Mouse (Mus musculus) embryo, embryonic 10.5 days (tissue): ENCODE measurements around the gene Ythdf1.

Experiments
- DNase-seq: peaks from one replicate; pipeline ENCODE4 v3.0.0-alpha.2; 2015; ENCODE audit warnings: low spot score

Gene Ythdf1

DNA sequence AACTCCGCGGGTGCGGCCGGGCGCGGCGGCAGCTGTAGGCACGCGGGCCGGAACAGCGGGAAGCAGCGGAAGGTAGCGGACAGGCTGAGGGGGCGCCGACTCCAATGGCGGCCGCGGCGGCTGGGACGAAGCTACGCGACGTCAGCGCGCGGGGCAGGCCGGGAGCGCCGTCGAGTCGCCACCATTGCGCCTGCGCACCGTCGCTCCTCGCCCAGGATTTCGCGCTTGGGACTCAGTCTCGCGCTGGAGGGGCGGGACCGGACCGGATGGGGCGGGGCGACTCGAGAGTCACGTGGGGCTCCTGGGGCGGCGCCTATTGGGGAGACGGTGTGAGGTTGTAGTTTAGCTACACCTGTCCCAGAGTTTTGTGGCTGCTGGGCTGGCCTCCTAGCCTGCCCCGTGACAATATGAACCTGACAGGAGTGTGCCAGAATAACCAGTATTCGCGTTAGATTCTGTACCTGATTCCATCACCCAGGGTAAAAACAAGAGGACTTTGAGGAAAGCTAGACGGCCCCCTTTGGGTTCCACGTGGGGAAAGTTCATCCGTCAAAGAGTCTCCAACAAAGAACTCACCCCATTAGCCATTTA, at the start of gene Ythdf1:
Gene Ythdf1, minus strand, starts transcription at position 140 of the 591 bp plus-strand sequence.
- DNase-seq, result peak; percentile 99

DNA sequence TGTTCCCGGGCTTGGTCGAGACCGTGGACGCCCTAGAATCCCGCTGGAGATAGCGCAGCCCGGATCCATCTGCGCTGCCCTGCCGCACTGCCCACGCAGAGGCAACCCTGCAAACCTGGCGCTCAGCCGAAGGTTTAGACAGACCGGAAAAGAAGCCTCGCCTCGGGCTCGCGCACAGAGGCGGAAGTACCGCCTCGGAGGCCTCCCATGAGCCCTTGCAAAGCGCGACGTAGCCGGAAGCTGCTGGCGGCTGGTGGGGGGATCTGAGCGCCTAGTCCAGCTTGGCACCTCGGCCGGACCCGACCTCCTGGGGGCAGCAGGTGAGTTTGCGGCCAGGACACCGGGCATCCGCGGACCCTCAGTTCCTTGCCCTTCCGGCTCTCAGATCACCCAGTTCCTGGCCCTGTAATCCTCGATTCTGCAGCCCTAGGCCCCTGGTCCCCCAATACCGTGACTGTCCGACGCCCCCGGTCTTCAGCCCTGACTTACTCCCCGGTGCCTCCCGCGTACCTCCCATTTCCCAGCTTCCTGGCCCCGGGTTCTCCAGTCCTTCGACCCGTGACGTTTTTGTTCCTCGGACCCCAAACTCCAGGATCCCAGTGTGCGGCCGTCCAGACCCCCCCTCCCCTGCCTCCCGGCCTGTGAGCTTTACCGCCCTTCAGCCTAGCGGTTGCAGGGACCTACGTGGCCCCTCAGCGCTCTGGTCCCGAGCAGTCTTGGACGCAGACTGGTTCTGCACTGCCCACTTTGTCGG, 46.4 kb upstream of the Ythdf1 start, which contains the start of gene Arfgap1:
Gene Arfgap1, plus strand, starts transcription at position 216 of the 754 bp plus-strand sequence.
- peak; percentile 93 for DNase-seq

DNA sequence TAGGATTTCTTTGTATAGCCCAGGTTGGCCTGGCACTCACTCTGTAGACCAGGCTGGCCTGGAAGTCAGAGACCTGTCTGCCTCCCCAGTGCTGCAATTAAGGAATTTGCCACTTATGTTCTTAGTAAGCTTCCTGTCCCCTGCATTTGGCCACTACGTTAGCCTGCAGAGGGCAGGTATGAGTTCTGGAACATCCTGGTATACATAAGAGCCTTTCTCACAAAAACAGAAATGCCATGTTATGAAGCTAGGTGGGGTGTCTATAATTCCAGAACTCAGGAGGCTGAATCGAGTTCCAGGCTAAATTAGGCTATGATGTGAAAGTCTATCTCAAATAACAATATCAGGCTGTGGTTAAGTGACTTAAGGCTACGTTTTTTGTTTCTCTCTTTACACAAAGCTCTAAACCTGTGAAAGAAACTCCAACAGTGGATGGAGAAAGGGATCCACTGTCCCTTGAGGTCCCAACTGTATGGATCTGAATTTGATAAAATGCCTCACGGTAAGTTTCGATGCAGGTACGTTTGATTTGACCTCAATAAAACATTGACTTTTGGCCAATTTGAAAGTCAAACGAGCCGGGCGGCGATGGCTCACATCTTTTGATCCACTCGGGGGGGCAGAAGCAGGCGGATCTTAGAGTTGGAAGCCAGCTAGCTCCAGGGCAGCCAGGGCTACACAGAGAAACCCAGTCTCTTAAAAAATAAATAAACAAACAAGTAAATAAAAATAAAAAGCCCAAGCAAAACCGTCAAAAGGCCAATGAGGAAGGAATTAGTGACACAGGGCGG, 45.5 kb upstream of the Ythdf1 start:
- peak; percentile 36 for DNase-seq

DNA sequence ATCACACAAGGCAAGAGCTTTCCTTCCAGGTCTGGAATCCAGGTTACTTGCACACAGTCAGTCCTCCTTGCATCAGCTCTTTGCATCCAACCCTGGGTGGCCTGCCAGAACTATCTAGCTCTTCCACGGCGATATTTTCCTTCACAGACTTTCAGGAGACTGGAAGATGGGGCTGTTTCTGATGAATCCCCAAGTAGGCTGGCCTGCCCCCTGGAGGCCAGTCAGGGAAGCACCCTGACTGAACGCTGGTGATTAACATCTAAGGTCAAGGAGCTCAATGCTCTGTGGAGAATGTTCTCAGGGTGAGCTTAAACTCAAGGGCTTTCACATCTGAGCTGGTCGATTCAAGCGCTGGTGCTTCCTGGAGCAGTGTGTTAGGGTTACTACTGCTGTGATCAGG, 43.2 kb upstream of the Ythdf1 start:
- peak; percentile 89 for DNase-seq

DNA sequence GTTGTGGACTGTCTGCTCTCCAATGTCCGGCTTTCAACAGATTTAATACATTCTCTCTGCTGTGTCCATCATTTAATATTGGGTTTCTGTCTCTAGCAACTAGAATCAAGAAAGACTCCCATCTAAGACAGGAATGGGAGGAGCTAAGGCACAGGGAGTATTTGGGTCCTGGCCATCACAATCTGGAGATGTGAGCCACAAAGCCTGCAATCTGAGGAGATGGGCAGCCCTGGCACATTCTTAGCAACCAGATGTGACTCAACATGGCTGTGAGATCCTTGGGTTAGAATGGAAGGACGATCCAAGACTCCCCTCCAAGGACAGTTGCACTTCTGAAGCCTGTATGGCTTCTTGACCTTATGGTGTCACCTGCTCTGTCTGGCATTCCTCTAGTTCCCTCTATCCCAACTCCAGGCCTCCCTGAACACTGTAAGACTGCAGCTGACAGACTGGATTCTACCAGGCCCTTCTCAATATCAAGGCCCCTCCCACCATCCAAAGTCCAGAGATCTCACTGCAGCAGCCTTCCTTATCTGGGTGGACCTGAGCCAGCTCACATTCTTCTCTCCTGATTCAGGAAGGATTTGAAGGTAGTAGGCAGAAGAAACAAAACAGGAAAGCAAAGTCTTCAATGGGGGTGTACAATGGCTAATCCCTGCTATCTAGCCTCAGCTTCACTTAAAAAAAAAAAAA, 42.0 kb upstream of the Ythdf1 start:
- no peak for DNase-seq

DNA sequence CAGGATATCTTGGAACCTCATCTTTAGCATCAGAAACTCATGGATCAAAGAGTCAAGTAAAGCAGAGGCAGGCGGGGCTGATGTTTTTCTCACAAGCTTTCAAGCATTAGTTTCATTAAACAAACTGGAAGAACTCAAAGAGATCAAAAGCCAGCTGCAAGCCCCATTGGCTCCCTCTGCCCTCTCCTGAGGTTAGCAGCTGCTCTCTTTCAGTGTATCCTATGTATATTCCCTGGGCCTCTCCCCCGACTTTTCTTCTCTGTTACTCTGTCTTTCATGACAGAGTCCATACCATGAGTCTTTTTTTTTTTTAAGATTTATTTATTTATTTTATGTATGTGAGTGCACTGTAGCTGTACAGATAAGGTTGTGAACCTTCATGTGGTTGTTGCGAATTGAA, 39.4 kb upstream of the Ythdf1 start:
- no peak for DNase-seq

DNA sequence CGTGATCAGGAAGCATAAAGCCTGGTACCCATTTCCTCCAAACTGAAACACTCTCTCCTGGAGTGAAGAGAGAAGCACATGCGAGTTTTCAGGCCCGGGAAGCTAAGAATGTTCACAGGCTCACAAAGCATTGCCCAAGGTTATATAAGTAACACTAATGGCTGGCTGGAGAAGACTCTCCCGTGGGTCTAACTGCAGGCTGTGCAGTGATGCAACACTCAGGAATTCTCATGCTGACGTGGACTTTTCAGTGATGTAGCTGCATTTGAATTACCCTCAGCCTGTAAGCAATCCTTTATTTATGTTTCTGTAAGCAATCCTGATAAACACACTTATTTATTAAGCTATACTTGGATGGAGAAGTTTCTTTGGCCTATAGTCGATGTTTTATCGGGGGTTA, 38.9 kb upstream of the Ythdf1 start:
- no peak for DNase-seq

DNA sequence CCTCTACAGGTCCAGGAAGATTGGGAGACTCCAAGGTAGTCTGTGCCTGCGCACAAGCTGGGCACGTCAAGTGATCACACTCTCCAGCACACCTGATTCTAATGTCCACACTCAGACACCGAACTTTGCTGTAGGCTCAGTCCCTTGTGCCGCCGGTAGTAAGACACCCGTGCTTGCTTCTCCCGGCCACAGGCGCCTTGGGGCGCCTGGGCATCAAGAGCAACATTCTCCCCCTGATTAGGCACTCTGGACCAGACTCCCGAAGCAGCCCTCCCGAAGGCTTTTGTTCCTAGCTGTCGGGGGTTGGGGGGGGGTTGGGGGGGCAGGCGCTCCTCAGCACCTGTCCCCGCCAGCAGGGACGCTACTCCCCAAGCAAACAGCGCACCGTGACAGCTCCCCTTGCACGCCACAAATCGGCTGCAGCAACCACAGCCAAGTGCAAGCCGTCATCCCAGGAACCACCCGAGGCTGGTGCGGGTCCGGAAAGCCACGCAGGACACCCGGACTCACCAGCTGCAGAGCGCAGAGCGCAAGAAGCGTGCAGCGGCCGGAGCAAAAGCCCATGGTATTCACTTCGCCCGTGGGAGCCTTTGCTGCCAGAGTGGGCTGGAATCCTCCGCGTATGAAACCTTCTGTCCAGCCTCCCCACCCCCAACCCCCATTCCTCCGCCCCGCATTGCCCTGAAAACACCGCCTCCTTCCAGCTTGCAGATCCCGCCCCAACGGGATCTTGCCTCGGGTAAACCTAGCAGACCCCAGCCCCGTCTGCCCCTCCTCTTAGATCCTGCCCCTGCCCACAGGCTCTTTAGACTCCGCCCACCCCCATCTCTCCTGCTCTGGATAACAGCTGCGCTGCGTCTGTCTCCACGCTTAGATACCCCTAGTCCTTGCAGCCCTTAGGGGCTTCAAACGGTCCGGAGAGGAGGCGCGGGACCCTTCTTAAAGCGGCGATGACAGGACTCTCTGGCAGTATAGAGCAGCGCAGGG, 33.6 kb upstream of the Ythdf1 start, which contains the start of gene Nkain4:
Gene Nkain4, minus strand, starts transcription at position 639 of the 987 bp plus-strand sequence.
- DNase-seq, result peak; percentile 96

DNA sequence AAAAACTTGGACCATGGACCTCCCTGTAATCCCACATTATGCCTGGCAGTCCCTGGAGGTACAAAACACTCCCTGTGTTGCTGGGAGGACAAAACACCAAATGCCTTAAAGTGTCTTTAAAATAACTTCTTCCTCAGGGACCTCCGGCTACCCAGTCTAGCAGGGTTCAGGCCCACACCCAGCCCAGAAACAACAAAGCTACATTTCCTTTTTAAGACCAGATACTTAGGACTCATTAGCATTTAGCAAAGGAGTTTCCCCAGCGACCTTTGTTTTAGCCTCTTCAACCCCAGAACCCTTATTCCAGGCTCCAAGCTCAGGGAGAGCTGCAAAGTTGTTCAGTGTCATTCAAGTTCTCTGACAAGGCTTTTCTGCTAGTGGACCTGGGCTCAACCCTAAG, 32.9 kb upstream of the Ythdf1 start:
- no peak for DNase-seq

DNA sequence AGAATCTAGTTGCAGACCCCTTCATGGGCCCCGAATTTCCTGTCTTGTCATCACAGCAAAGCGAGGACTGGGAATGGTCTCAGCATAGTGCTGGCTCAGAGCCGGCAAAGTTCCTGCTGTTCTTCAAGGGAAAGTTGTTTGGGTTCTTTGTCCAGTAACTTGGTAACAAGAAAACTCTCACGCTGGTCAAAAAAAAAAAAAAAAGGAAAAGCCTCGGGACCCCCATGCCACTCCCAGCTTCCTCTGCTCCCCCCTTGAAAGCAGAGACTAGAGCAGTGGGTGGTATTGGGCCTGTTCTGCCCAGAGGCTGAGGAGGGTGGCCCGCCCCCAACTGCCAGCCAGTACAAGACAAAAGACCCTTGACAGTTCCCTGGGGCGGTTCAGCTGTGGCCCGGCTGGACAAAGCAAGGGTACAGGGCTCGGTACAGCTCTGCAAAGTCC, 32.0 kb upstream of the Ythdf1 start:
- peak; percentile 65 for DNase-seq

DNA sequence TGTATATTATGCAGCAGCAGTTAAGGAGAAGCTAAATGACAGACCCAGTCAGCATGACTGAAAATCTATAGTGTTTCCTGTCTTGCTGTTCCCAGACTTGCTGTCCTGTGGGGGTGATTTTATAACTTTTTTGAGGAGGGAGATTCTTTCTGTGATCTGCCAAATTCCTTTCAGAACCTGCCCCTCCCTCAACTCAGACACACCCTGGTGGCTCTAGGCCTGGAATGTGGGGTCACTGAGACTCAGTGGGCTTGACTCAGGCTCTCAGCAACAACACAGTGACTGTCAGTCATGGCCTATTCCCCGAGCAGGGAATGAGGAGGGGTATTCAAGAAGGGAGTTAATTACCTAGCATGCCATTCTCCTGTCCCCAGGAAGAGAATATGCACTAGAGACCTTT, 29.2 kb upstream of the Ythdf1 start:
- no peak for DNase-seq

DNA sequence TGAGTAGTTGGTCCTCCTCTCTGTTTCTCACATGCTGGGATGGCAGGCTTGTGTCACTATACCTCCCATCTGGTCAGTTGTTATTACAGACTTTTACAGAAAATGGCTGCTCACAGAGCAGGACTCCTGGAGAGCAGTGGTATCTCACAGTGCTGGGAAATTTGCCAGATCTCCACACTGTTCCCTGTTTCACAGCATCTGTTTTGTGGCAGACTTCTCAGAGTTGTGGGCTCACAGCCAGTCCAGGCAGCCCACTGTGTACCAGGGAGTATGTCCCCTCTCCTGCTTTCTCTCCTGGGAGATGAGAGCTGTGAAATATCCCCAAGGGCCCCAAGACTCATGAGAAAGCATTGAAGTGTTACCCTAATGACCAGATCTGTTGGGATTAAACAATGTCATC, 21.1 kb upstream of the Ythdf1 start:
- no peak for DNase-seq

DNA sequence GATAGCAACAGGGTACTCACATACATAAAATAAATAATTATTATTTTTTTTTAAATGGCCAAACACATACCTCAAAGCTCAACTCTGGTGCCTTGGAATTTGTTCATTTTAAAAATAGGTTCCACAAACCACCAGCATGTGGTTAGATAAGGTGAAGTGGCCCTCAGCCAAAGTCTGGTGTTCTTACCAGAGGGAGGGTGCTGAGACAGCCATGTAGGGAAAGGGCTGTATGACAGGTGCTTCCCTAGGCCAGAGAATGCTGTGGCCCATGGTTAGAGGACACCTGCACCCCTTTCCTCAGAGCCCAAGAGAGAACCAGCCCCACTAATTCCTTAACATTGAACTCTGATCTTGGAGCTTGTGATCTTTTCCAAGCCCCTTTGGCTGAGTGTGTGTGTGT, 19.4 kb upstream of the Ythdf1 start:
- no peak for DNase-seq

DNA sequence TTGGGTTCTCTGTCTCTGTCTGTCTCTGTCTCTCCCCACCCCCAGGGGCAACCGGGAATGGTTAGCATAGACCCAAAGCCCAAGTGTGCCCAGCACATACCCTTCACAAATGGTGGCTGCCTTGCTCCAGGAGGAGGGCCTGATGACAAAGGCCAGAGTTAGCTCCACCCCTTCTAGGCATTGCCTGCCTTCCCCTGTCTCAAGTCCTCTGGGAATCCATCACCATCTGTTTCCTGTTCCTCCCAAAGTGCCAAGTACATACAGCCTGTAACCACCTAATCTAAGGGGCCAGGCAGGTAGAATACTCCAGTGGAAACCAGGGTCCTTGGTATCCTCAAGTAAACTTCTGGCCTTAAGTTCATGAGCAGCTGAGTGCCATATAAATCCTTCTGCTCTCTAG, 11.7 kb upstream of the Ythdf1 start:
- DNase-seq, result no peak

DNA sequence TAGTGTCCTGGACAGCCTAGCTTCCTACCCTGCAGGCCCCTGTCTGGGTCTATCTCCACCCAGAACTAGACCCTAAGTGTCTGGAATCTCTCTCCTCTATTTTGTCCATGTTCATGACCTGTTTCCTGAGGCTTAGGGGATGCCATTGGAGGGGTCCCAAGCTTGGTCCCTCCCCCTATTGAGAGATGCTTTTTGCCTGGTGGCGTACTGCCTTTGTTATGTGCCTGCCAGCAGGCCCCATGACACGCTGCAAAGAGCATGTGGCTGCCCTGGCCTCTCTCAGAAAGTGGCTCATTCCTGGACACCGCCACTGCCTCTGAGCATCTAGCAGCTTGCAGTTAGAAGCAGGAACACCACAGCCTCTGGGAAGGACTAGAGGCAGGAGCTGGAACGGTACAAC, 8.0 kb upstream of the Ythdf1 start, which contains the start of gene Birc7:
Gene Birc7, plus strand, starts transcription at position 301 of the 400 bp plus-strand sequence.
- no peak for DNase-seq

DNA sequence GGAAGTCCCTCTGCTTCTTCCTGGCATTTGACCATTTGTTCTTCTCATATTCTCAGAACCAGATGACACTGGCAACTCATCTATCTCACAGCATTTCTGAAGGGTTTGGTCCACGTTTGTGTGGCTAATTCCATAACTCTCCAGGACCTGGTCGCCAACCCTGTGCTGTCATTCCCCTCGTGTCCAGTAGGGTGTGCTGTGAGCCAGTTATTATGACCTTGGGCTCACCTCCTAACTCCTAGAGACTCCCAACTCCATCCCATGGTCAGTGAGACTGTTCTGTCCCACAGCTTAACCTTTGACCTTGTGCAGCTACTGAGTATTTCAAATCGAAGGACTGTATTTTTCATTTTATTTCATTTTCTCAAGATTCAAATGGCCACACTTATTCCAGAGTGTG, 4.4 kb upstream of the Ythdf1 start:
- peak; percentile 91 for DNase-seq

DNA sequence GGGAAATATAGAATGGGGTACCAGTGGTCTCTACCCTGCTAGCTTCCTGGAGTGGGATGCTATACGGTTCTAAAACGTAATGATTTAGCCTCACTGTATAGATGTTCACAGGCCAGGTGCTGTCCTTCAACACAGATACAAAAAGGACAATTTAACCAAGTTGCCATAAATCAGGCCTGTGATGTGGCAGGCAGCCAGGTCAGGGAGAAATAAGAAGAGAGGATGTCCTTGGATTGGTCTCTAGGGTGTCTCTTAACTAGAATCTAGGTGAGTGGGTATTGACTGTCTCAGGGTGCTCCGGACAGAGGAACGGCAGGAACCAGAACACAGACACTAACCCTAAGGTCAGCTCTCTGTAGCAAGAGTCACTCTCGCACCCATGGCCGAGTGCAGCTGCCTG, 2.0 kb upstream of the Ythdf1 start:
- no peak for DNase-seq

DNA sequence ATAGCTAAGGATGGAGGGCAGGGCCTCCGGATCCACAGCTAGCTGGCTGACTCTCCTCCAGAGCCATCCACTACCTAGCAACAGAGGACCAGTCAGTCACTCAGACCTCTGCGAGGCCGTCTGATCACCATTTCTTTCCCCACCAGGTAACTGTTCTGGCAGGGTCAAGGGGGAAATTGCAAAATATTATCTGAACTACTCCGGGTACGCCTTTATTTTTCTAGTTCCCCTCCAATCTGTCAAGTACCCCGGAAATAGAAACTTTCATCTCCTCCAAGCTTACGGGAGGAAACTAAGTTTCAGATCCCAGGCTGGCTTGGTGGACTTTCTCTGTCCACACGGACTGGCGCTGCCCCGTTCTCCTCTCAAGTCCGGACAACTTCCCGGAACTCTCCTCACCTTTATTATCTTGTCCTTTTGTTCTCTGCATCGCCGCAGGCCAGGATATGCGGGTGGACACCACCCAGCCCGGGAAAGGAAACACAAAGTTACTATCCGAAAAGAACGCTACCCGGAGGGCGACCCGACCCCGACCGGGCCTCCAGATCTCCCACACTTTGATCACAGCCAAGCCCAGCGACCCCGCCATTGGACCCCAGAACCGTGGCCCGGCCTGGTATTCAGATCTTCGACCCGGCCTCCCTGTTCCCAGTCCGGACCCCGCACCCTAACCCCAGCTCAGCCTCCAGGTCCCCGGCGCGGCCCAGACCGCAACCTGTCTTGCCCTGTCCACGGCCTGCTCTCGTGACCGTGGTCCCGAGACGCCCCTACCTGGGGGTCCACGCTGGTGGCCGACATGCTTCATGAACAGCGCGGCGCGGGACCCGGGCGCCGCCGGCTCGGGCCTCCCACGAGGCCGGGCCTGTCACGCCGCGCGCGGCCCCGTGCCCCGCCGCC, 588 bp downstream of the Ythdf1 start:
- DNase-seq, result no peak

DNA sequence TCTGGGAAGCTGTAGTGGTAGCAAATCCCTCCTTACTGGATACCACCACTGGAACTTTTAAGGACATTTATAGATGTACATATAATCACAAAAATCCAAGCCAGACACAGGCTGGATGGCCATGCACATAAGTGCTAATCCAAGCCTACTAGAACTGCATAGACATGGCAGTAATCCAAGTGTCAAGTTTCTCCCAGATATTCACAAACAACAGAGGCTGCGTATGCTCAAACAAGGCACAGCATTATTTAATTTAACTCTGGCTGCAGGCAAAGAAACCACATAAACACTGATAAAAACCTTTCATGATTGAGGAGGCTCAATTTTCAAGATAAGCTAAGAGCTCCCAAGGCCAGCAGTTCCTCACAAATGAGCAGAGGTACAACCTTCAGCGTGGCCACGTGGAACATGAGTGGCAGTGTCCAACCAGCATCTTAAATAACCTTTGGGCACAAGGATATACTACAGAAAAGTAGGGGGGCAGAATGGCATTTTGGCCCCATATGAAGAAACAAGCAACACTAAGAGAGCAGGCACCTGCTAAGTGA, 4.8 kb downstream of the Ythdf1 start:
- no peak for DNase-seq

DNA sequence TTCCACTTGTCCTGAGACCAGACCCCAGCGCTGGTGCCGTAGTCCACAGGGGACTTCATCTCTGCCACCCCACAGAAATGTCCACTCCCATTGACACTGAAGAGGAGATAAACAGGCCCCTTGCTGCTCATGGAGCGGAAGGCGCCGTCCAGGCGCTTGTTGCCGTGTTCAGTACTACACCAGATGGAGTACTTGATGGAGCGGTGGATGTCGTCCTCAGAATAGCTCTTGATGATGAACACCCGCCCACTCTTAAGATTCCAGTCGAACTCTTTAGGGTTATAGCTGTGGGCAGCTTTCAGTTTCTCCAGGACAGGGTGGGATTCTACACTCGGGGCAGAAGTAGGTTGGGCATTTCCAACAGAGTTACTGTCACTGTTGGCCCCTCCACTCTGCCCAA, 9.8 kb downstream of the Ythdf1 start:
- no peak for DNase-seq
